Mouse (Mus musculus) heart, embryonic 15.5 days (tissue): ENCODE results near the gene Edn2. TPM values are rescaled to one million over a fixed set of nuclear protein-coding genes. Genes with fewer than 3 reads are reported as not detected.

Experiments used
- ATAC-seq: fragments of 200-750 bp; cut with Nextera tagmentation; replicated peaks from 2 replicates; pipeline ENCODE4 v1.8.0; 2017; ENCODE audit warnings: low read depth, moderate TSS enrichment; ENCODE audit not compliant: insufficient number of reproducible peaks, insufficient read depth, low FRiP score
- H3K27ac ChIP-seq: fragments of 300-500 bp; sonication (generic); 2 replicates; pipeline ENCODE4 v1.5.1; 2015; ENCODE audit warnings: mild to moderate bottlenecking, inconsistent platforms
- H3K27me3 ChIP-seq: fragments of 300-500 bp; sonication (generic); 2 replicates; pipeline ENCODE4 v1.6.1; 2015; ENCODE audit warnings: inconsistent platforms
- H3K36me3 ChIP-seq: fragments of 300-500 bp; sonication (generic); 2 replicates; pipeline ENCODE4 v1.6.1; 2015; ENCODE audit warnings: mild to moderate bottlenecking, inconsistent platforms
- H3K4me1 ChIP-seq: fragments of 300-500 bp; sonication (generic); replicated peaks from 2 replicates; pipeline ENCODE4 v1.6.1; 2015; ENCODE audit warnings: inconsistent platforms
- H3K4me2 ChIP-seq: fragments of 300-500 bp; sonication (generic); 2 replicates; pipeline ENCODE4 v1.6.1; 2015; ENCODE audit warnings: inconsistent platforms, mild to moderate bottlenecking, moderate library complexity
- H3K4me3 ChIP-seq: fragments of 300-500 bp; sonication (generic); 2 replicates; pipeline ENCODE4 v1.5.1; 2015; ENCODE audit warnings: mild to moderate bottlenecking, inconsistent platforms
- H3K9ac ChIP-seq: fragments of 300-500 bp; sonication (generic); 2 replicates; pipeline ENCODE4 v1.6.1; 2015; ENCODE audit warnings: mild to moderate bottlenecking, inconsistent platforms
- H3K9me3 ChIP-seq: fragments of 300-500 bp; sonication (generic); replicated peaks from 2 replicates; pipeline ENCODE4 v1.6.1; 2016; ENCODE audit warnings: inconsistent platforms
- WGBS: fragments of 180-500 bp; shearing (Covaris S2); methylation state at CpG from one replicate; pipeline ENCODE4 v1.1.7; 2015; ENCODE audit warnings: mixed read lengths; 5-methylcytosine and 5-hydroxymethylcytosine counted together
- polyA plus RNA-seq: library from polyadenylated mRNA; unstranded; fragments of >200 nt; fragmentation: Nextera tagmentation; extraction: Ambion mirVana; gene quantifications from 2 replicates; pipeline ENCODE4 v1.2.1, GENCODE M21; 2015

Edn2 gene
- polyA plus RNA-seq, 1 experiment from 2014 or later = 0.54 TPM

DNA sequence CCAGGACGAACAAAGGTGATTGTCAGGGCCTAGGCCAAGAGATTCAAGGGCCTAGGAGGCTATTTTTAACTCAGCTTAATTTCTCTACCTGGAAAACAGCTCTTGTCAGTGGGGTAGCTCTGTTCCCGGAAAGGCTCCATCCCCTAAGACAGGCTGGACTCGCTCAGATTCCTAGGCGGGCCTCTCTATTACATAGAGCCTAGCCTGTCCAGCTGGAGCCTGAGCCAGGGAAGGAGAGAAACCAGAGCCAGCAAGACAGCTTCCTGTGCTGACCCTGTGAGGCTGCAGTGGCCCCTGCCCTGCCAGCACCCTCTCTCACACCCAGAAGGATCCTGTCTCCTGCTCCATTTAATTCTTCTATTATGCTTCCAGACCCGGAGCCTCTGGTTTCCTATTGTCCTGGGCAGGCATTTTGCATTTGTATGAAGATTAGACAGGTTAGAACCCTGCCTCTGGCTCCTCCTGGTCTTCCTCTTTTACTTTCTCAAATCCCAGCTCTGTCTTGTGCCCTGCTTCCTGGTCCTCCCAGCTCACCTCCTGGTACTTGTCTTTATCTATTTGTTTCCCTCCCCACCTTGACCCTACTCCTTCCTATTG lies 2.2 kb upstream of the Edn2 start:
- no peak for ATAC-seq
- WGBS = 28% methylated on average over 5 of the region's 5 CpGs
- H3K27me3 ChIP-seq = no peaks in the 10 kb centered on the region
- no peaks in the 10 kb centered on the region for H3K9me3 ChIP-seq
- no peak overlapping the region for H3K9ac ChIP-seq
- peaks cover 41% of the 10 kb centered on the region for H3K4me1 ChIP-seq
- H3K27ac ChIP-seq = no peak overlapping the region
- no peak overlapping the region for H3K4me2 ChIP-seq
- no peak overlapping the region for H3K4me3 ChIP-seq
- H3K36me3 ChIP-seq = no peaks in the 10 kb centered on the region

- no peaks in the 10 kb centered on the region for H3K9me3 ChIP-seq
- H3K9ac ChIP-seq = no peak overlapping the region
- H3K36me3 ChIP-seq = no peaks in the 10 kb centered on the region
- H3K4me3 ChIP-seq = no peak overlapping the region
- no peak for ATAC-seq
- H3K4me1 ChIP-seq = peaks cover 41% of the 10 kb centered on the region
- H3K27me3 ChIP-seq = peaks cover 6% of the 10 kb centered on the region; the same call in 1 of the 2 replicates
- H3K4me2 ChIP-seq = no peak overlapping the region
- WGBS = 77% methylated on average over 8 of the region's 8 CpGs
- no peak overlapping the region for H3K27ac ChIP-seq
These were observed 1.6 kb downstream of the Edn2 start for GRCm38 (mm10) chr4:120162586-120162985.

- 24% methylated on average over 11 of the region's 11 CpGs for WGBS
- no peak; the same call in 1 of the 2 replicates for ATAC-seq
- H3K9me3 ChIP-seq = no peaks in the 10 kb centered on the region
- no peak overlapping the region for H3K9ac ChIP-seq
- no peak overlapping the region for H3K4me3 ChIP-seq
- H3K27me3 ChIP-seq = peaks cover 6% of the 10 kb centered on the region; the same call in 1 of the 2 replicates
- peaks cover 41% of the 10 kb centered on the region for H3K4me1 ChIP-seq
- H3K4me2 ChIP-seq = peak overlapping the region; percentile 24; the same call in 1 of the 2 replicates
- H3K36me3 ChIP-seq = no peaks in the 10 kb centered on the region
- H3K27ac ChIP-seq = no peak overlapping the region
These were observed 2.2 kb downstream of the Edn2 start for GRCm38 (mm10) chr4:120163242-120163641.

GRCm38 (mm10) chr4:120164316-120164715 lies 3.3 kb downstream of the Edn2 start:
- ATAC-seq = no peak
- Histone ChIP-seq H3K4me1 (peaks cover 44% of the 10 kb centered on the region), H3K9me3 (no peaks in the 10 kb centered on the region), H3K4me3 (no peak overlapping the region), H3K9ac (no peak overlapping the region), H3K27me3 (peaks cover 6% of the 10 kb centered on the region; the same call in 1 of the 2 replicates), H3K27ac (no peak overlapping the region), H3K36me3 (no peaks in the 10 kb centered on the region), H3K4me2 (no peak overlapping the region)
- 88% methylated on average over 5 of the region's 5 CpGs for WGBS

DNA sequence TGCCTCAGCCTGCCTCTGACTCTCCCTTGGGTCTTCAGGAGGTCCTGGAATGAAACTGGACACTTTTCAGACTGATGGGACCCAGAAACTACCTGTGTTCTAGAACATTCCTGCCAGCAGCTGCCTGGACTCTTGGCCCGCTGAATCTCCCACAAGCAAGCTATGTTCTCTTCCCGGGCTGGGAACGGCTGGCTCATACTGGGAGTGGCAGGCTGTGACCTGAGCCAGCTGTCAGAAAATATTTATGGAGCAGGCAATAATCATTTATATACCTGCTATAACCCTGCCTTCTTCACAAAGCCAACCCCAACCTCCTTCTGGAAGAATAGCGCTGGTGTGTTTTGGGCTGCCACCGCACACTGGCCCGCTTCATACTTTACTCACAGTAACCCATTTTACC lies 6.8 kb downstream of the Edn2 start:
- no peaks in the 10 kb centered on the region for H3K36me3 ChIP-seq
- 86% methylated on average over 6 of the region's 6 CpGs for WGBS
- peaks cover 6% of the 10 kb centered on the region; the same call in 1 of the 2 replicates for H3K27me3 ChIP-seq
- H3K27ac ChIP-seq = no peak overlapping the region
- no peak overlapping the region for H3K9ac ChIP-seq
- H3K9me3 ChIP-seq = no peaks in the 10 kb centered on the region
- H3K4me3 ChIP-seq = no peak overlapping the region
- no peak overlapping the region for H3K4me2 ChIP-seq
- H3K4me1 ChIP-seq = peaks cover 39% of the 10 kb centered on the region
- ATAC-seq = no peak

DNA sequence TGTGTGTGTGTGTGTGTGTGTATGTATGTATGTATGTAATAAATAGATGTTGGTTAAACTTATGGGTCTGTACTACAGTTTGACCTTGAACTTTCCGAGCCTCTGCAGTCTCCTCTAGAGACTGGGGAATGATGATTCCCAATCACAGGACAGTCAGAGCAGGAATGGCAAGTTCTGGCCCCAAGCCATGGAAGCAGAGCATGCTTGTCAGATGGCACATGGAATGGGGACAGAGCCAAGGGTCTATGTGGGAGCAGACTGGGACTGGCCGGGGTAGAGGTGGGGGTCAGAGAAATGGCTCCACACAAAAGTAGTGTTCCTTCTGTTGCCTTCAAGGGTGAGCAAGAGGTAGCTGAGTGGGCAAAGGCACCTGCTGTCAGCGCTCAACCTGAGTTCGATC lies 7.3 kb downstream of the Edn2 start:
- Histone ChIP-seq H3K27ac (no peak overlapping the region), H3K4me2 (no peak overlapping the region), H3K4me1 (peaks cover 34% of the 10 kb centered on the region), H3K9ac (no peak overlapping the region), H3K27me3 (peaks cover 6% of the 10 kb centered on the region; the same call in 1 of the 2 replicates), H3K9me3 (no peaks in the 10 kb centered on the region), H3K4me3 (no peak overlapping the region), H3K36me3 (no peaks in the 10 kb centered on the region)
- ATAC-seq = no peak
- 78% methylated on average over 4 of the region's 4 CpGs for WGBS

GRCm38 (mm10) chr4:120170387-120170936 lies 9.5 kb downstream of the Edn2 start:
- peaks cover 29% of the 10 kb centered on the region for H3K4me1 ChIP-seq
- no peaks in the 10 kb centered on the region for H3K36me3 ChIP-seq
- H3K9ac ChIP-seq = no peak overlapping the region
- H3K9me3 ChIP-seq = no peaks in the 10 kb centered on the region
- H3K4me2 ChIP-seq = no peak overlapping the region
- H3K27ac ChIP-seq = no peak overlapping the region
- WGBS = 63% methylated on average over 9 of the region's 9 CpGs
- no peak for ATAC-seq
- H3K4me3 ChIP-seq = no peak overlapping the region
- H3K27me3 ChIP-seq = 0 out of 2 replicates have a peak, but pooled peaks cover 3% of the 10 kb centered on the region

GRCm38 (mm10) chr4:120172050-120172684 lies 11.2 kb downstream of the Edn2 start:
- no peaks in the 10 kb centered on the region for H3K27me3 ChIP-seq
- peak overlapping the region; percentile 33; the same call in 1 of the 2 replicates for H3K9ac ChIP-seq
- H3K4me1 ChIP-seq = peaks cover 29% of the 10 kb centered on the region
- whole genome bisulfite sequencing = 15% methylated on average over 7 of the region's 7 CpGs
- H3K27ac ChIP-seq = peak overlapping the region; percentile 35
- ATAC-seq = peak; percentile 48; the same call in 1 of the 2 replicates
- no peak overlapping the region for H3K4me3 ChIP-seq
- no peaks in the 10 kb centered on the region for H3K9me3 ChIP-seq
- no peak overlapping the region for H3K4me2 ChIP-seq
- H3K36me3 ChIP-seq = no peaks in the 10 kb centered on the region

DNA sequence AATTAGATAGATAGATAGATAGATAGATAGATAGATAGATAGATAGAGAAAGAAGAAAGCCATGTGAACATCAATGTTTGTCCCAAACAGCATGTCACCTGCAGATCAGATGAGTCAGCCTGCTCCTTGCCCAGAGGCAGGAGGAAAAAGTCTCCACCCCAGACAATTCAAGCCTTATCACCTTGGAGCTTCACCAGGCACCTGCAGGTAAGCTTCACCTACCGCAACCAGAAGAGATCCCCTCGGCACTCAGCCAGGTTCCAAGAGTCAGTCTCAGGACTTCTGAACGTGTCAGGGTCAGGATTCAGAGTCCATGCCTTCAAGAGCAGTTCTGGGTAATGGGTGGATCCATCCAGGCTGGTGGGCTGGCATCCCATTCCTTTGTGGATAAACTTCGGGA lies 18.1 kb downstream of the Edn2 start:
- Histone ChIP-seq H3K4me1 (no peaks in the 10 kb centered on the region), H3K4me2 (no peak overlapping the region), H3K27ac (no peak overlapping the region), H3K4me3 (no peak overlapping the region), H3K9ac (no peak overlapping the region), H3K9me3 (no peaks in the 10 kb centered on the region), H3K27me3 (0 out of 2 replicates have a peak, but pooled peaks cover 7% of the 10 kb centered on the region), H3K36me3 (no peaks in the 10 kb centered on the region)
- no peak for ATAC-seq
- WGBS = 75% methylated on average over 4 of the region's 4 CpGs

DNA sequence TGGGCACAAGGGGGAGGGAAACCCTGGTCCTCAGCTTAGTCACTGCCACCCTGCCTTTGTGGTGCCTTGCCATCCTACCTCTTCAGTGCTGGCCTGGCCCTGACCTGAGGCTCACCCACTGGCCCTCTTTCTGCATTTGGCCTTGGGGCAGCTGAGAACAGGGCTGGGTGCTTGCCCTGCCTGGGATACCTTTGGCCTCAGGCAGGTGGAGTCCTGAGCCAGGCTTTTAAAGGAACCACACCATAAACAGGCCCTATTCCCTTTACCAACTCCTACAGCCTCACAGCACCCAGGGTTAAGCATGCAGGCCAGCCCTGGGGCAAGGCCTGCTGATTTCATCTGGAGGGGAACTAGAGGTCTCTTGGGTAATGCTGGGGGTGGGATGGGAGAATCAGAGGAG lies 19.5 kb downstream of the Edn2 start:
- H3K9ac ChIP-seq = no peak overlapping the region
- no peaks in the 10 kb centered on the region for H3K36me3 ChIP-seq
- no peak for ATAC-seq
- H3K9me3 ChIP-seq = no peaks in the 10 kb centered on the region
- H3K27ac ChIP-seq = no peak overlapping the region
- H3K4me1 ChIP-seq = no peaks in the 10 kb centered on the region
- no peak overlapping the region for H3K4me3 ChIP-seq
- H3K27me3 ChIP-seq = peaks cover 12% of the 10 kb centered on the region
- no peak overlapping the region for H3K4me2 ChIP-seq

GRCm38 (mm10) chr4:120184374-120184991 lies 23.5 kb downstream of the Edn2 start:
- Histone ChIP-seq H3K27me3 (peaks cover 20% of the 10 kb centered on the region), H3K4me3 (no peak overlapping the region), H3K36me3 (no peaks in the 10 kb centered on the region), H3K27ac (no peak overlapping the region), H3K9ac (no peak overlapping the region), H3K4me2 (no peak overlapping the region), H3K4me1 (peaks cover 13% of the 10 kb centered on the region), H3K9me3 (no peaks in the 10 kb centered on the region)
- no peak for ATAC-seq
- WGBS = 20% methylated on average over 5 of the region's 5 CpGs
